Mouse (Mus musculus) kidney, adult 2 months (tissue): ENCODE data around the gene Dnajc16. TPM values are rescaled to one million over a fixed set of nuclear protein-coding genes. Genes with fewer than 3 reads are reported as not detected.

Experiments
- DNase-seq: peaks from one replicate; pipeline ENCODE4 v3.0.0; 2021
- H3K27ac ChIP-seq: fragments of 200-500 bp; 2 replicates; pipeline ENCODE4 v1.5.1; 2012; ENCODE audit warnings: low read depth, low read length, control low read depth, inconsistent platforms; ENCODE audit not compliant: insufficient read depth
- H3K27me3 ChIP-seq: fragments of 200-500 bp; replicated peaks from 2 replicates; pipeline ENCODE4 v1.6.1; 2012; ENCODE audit warnings: mild to moderate bottlenecking, moderate library complexity, low read length, inconsistent platforms; ENCODE audit not compliant: control insufficient read depth, insufficient read depth
- H3K36me3 ChIP-seq: fragments of 200-500 bp; 2 replicates; pipeline ENCODE4 v1.6.1; 2012; ENCODE audit warnings: mild to moderate bottlenecking, moderate library complexity, low read length, inconsistent platforms; ENCODE audit not compliant: control insufficient read depth, insufficient read depth
- H3K4me1 ChIP-seq: fragments of 200-500 bp; 2 replicates; pipeline ENCODE4 v1.6.1; 2011; ENCODE audit warnings: low read length; ENCODE audit not compliant: control insufficient read depth, insufficient read depth
- H3K4me3 ChIP-seq: fragments of 200-500 bp; 2 replicates; pipeline ENCODE4 v1.5.1; 2011; ENCODE audit warnings: mild to moderate bottlenecking, low read depth, low read length, control low read depth; ENCODE audit not compliant: insufficient read depth
- CTCF ChIP-seq: fragments of 200-500 bp; conservative IDR thresholded peaks from 2 replicates; pipeline ENCODE4 v1.5.1; 2011; ENCODE audit warnings: low read depth, mild to moderate bottlenecking, control low read depth, low read length, moderate library complexity, mixed read lengths; ENCODE audit not compliant: insufficient read depth, insufficient read length
- POLR2A ChIP-seq: fragments of 200-500 bp; IDR thresholded peaks from one replicate; pipeline ENCODE4 v1.6.1; 2011; ENCODE audit warnings: low read depth, low read length, control low read depth
- WGBS: fragments of 180-500 bp; shearing (Covaris S2); methylation state at CpG from one replicate; pipeline ENCODE4 v1.1.7; 2018; 5-methylcytosine and 5-hydroxymethylcytosine counted together
- polyA plus RNA-seq: library from polyadenylated mRNA; depleted of rRNA; stranded (reverse); fragments of >200 nt; gene quantifications from 2 replicates; pipeline ENCODE4 v1.2.3, GENCODE M21; 2012

The Dnajc16 gene
- polyA plus RNA-seq, 1 experiment, result 12.6 TPM

- Histone ChIP-seq H3K4me3 (no peak overlapping the region), H3K4me1 (no peaks in the 10 kb centered on the region), H3K27ac (no peak overlapping the region), H3K27me3 (no peaks in the 10 kb centered on the region), H3K36me3 (no peaks in the 10 kb centered on the region)
- no peak for TF ChIP-seq POLR2A
- no peak for TF ChIP-seq CTCF
- no peak for DNase-seq
- 34% methylated on average over 4 of the region's 4 CpGs for WGBS
These were observed 38.7 kb downstream of the Dnajc16 start for GRCm38 (mm10) chr4:141752076-141752421.

GRCm38 (mm10) chr4:141751419-141752075 lies 39.2 kb downstream of the Dnajc16 start:
- DNase-seq, result no peak
- TF ChIP-seq POLR2A (no peak), CTCF (no peak)
- no peaks in the 10 kb centered on the region for H3K4me1 ChIP-seq
- no peak overlapping the region for H3K4me3 ChIP-seq
- H3K27ac ChIP-seq, result no peak overlapping the region
- WGBS, result 64% methylated on average over 4 of the region's 4 CpGs
- H3K27me3 ChIP-seq, result no peaks in the 10 kb centered on the region
- no peaks in the 10 kb centered on the region for H3K36me3 ChIP-seq

- Histone ChIP-seq H3K27me3 (no peaks in the 10 kb centered on the region), H3K27ac (no peak overlapping the region), H3K36me3 (no peaks in the 10 kb centered on the region), H3K4me1 (no peaks in the 10 kb centered on the region), H3K4me3 (no peak overlapping the region)
- TF ChIP-seq POLR2A (no peak), CTCF (no peak)
- WGBS, result 85% methylated on average over 3 of the region's 3 CpGs
- no peak for DNase-seq
These were observed 39.9 kb downstream of the Dnajc16 start for GRCm38 (mm10) chr4:141750826-141751225.

- no peaks in the 10 kb centered on the region for H3K4me1 ChIP-seq
- no peak overlapping the region for H3K27ac ChIP-seq
- H3K36me3 ChIP-seq, result no peaks in the 10 kb centered on the region
- WGBS, result 52% methylated on average over 11 of the region's 11 CpGs
- no peak for DNase-seq
- no peak overlapping the region for H3K4me3 ChIP-seq
- TF ChIP-seq CTCF, result no peak
- no peak for TF ChIP-seq POLR2A
- no peaks in the 10 kb centered on the region for H3K27me3 ChIP-seq
These were observed 41.2 kb downstream of the Dnajc16 start for GRCm38 (mm10) chr4:141749557-141749956.

GRCm38 (mm10) chr4:141746578-141747346 lies 44.0 kb downstream of the Dnajc16 start, which contains the start of gene Agmat:
Agmat (plus strand) TSS chr4:141746672.
- no peaks in the 10 kb centered on the region for H3K36me3 ChIP-seq
- TF ChIP-seq POLR2A (no peak), CTCF (no peak)
- no peak within 1 kb of the TSS for H3K4me3 ChIP-seq
- H3K27ac ChIP-seq, result no peak within 1 kb of the TSS
- peaks cover 5% of the 10 kb centered on the region; the same call in 1 of the 2 replicates for H3K4me1 ChIP-seq
- DNase-seq, result peak; percentile 59
- H3K27me3 ChIP-seq, result no peaks in the 10 kb centered on the region
- 28% methylated on average over 25 of the region's 25 CpGs for WGBS

- no peak overlapping the region for H3K4me3 ChIP-seq
- H3K27ac ChIP-seq, result peak overlapping the region; percentile 21
- H3K4me1 ChIP-seq, result peaks cover 10% of the 10 kb centered on the region; the same call in 1 of the 2 replicates
- no peak for DNase-seq
- H3K27me3 ChIP-seq, result no peaks in the 10 kb centered on the region
- no peaks in the 10 kb centered on the region for H3K36me3 ChIP-seq
- WGBS, result 72% methylated on average over 4 of the region's 4 CpGs
- TF ChIP-seq POLR2A (no peak), CTCF (no peak)
These were observed 48.4 kb downstream of the Dnajc16 start for GRCm38 (mm10) chr4:141742381-141742780.

- H3K27me3 ChIP-seq, result no peaks in the 10 kb centered on the region
- TF ChIP-seq POLR2A (no peak), CTCF (no peak)
- no peaks in the 10 kb centered on the region for H3K36me3 ChIP-seq
- H3K4me1 ChIP-seq, result peaks cover 10% of the 10 kb centered on the region; the same call in 1 of the 2 replicates
- H3K4me3 ChIP-seq, result no peak overlapping the region
- peak; percentile 95 for DNase-seq
- H3K27ac ChIP-seq, result peak overlapping the region; percentile 50
- 30% methylated on average over 9 of the region's 9 CpGs for WGBS
These were observed 48.9 kb downstream of the Dnajc16 start for GRCm38 (mm10) chr4:141741856-141742255.
